Mouse (Mus musculus): Measurements from ENCODE around the gene Pi16. TPM values are rescaled to one million over a fixed set of nuclear protein-coding genes. Genes with fewer than 3 reads are reported as not detected.
A peak's percentile ranks its signal among the peaks of the same experiment; 100 is the strongest.

The Pi16 gene
- polyA plus RNA-seq, 1 experiment from 2014 or later = 0.84 TPM

DNA sequence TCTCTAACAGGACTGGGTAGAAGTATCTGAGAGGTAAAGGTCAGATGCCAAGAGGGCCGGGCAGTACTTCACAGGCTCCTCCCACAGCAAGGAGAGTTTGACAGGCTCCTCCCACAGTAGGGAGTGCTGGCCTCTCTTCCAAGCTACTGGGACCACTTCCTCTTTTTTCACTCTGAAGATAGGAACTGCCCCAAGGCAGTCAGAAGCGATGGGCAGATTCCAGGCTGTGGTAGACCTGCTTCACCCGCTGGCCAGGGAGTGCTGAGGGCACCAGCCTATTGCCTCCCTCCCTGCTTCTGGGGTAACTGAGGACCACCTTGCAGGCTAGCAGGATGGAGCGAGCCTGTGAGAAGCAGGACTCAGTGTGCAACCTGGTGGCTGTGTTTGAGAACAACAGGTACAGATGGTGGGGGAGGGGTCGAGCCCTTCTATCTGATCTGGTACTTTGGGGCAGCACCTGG, 43.3 kb downstream of the Pi16 start, which contains the start of gene Fgd2:
TSS of gene Fgd2 (plus strand) at position 154 of the 461 bp plus-strand sequence.
- no peak within 1 kb of the TSS for H3K4me3 ChIP-seq (replicated peaks; ENCODE audit: low read length)
- H3K4me1 ChIP-seq (replicated peaks; ENCODE audit: control insufficient read depth, insufficient read depth, low read length) = peaks cover 19% of the 10 kb centered on the region
- H3K4me2 ChIP-seq (replicated peaks) = no peak within 1 kb of the TSS
- DNase-seq (ENCODE audit: low spot score) (no peak), ATAC-seq (ENCODE audit: low FRiP score) (no peak)
- no peaks in the 10 kb centered on the region for H3K36me3 ChIP-seq (replicated peaks; ENCODE audit: control insufficient read depth, insufficient read depth)
- WGBS = 26% methylated on average over 5 of the region's 5 CpGs
- H3K9me3 ChIP-seq (ENCODE audit: control insufficient read depth, low read length) = no peaks in the 10 kb centered on the region
- no peak within 1 kb of the TSS for H3K27ac ChIP-seq
- H3K9ac ChIP-seq = no peak within 1 kb of the TSS
- H3K27me3 ChIP-seq (ENCODE audit: control insufficient read depth, insufficient read depth, low read length) = no peaks in the 10 kb centered on the region

DNA sequence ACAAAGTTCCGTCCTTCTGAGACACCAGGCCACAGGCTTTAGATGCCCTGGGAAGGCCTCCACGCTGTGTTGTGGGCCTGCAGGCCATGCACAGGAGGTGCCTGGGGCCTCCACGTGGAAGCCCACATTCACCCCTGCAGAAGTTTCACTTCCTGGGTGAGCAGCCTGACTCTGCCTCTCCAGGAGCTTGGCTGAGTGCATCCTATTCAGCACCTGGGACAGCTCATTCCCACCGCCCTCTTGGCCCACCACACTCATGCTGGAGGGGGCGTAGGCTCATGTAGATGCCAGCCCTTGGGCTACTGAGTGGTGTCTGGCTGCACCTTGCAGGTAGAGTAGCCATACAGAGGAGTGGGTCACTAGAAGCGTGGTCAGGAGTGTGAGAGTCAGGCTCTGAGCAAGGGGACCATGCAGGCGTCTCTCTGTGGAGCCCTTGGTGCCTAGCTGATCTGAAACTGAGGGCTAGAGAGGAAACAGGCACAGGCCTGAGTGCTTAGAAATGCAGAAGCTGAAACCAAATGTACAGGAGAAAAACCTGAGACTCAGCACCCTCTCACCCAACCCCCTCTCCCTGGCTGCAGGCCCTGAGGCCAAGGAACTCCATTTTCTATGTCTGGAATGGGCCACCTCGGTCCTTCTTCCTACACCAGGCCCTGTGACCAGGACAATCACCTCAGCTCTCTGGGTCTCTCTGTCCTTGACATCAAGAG, 44.7 kb downstream of the Pi16 start:
- H3K9ac ChIP-seq = no peak overlapping the region
- DNase-seq (ENCODE audit: low spot score) = no peak
- H3K27me3 ChIP-seq (ENCODE audit: control insufficient read depth, insufficient read depth, low read length) = no peaks in the 10 kb centered on the region
- H3K36me3 ChIP-seq (replicated peaks; ENCODE audit: control insufficient read depth, insufficient read depth) = no peaks in the 10 kb centered on the region
- ATAC-seq (ENCODE audit: low FRiP score) = no peak
- WGBS = 59% methylated on average over 8 of the region's 8 CpGs
- peaks cover 5% of the 10 kb centered on the region; the same call in 1 of the 2 replicates for H3K4me1 ChIP-seq (replicated peaks; ENCODE audit: control insufficient read depth, insufficient read depth, low read length)
- H3K9me3 ChIP-seq (ENCODE audit: control insufficient read depth, low read length) = no peaks in the 10 kb centered on the region
- no peak overlapping the region for H3K27ac ChIP-seq
- no peak overlapping the region for H3K4me2 ChIP-seq (replicated peaks)
- H3K4me3 ChIP-seq (replicated peaks; ENCODE audit: low read length) = no peak overlapping the region

DNA sequence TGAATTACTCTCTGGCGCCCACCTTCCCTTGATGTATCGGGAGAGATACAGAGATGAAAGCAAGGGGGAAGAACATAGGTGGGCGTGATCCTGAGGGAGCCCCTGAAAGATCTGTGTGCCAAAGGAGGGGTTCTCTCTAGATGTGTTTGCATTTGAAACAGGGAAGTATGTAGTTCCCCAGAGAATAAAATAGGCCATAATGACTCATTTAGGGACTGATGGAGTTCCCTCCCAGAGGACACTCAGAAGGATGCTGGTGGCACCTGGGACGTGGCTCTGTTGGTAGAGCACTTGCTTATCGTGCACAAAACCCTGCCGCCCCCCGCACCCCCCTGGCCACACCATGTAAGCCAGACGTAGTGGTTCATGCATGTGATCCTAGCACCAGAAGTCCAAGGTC, 45.6 kb downstream of the Pi16 start:
- Histone ChIP-seq H3K27ac (no peak overlapping the region), H3K36me3 (replicated peaks; ENCODE audit: control insufficient read depth, insufficient read depth) (no peaks in the 10 kb centered on the region), H3K27me3 (ENCODE audit: control insufficient read depth, insufficient read depth, low read length) (no peaks in the 10 kb centered on the region), H3K4me1 (replicated peaks; ENCODE audit: control insufficient read depth, insufficient read depth, low read length) (no peaks in the 10 kb centered on the region), H3K9me3 (ENCODE audit: control insufficient read depth, low read length) (no peaks in the 10 kb centered on the region), H3K4me3 (replicated peaks; ENCODE audit: low read length) (no peak overlapping the region), H3K4me2 (replicated peaks) (no peak overlapping the region), H3K9ac (no peak overlapping the region)
- ATAC-seq (ENCODE audit: low FRiP score) = no peak
- no peak for DNase-seq (ENCODE audit: low spot score)
- WGBS = 82% methylated on average over 8 of the region's 8 CpGs

DNA sequence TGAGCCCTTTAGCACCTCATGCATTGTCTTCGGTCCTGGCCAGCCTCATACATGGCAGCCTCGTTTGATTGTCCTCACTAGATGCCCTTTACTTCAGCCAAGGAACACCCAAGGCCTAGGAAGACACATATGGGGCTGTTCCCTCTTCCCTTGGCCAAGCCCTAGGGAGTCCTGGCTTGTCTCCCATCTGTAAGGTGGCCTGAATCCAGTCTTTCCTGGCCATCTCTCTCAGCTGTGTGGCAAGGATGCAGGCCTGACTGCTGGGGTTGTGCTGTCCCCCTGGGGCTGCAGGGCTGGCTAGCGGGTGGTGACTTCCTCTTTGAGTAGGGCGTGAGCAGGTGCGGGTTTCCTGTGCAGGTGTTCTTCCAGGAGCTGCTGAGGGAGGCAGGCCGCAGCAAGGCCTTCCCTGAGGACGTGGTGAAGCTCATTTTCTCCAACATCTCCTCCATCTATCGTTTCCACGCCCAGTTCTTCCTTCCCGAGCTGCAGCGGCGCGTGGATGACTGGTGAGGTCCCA, 47.7 kb downstream of the Pi16 start:
- DNase-seq (ENCODE audit: low spot score) (no peak), ATAC-seq (ENCODE audit: low FRiP score) (no peak)
- 93% methylated on average over 13 of the region's 13 CpGs for WGBS

DNA sequence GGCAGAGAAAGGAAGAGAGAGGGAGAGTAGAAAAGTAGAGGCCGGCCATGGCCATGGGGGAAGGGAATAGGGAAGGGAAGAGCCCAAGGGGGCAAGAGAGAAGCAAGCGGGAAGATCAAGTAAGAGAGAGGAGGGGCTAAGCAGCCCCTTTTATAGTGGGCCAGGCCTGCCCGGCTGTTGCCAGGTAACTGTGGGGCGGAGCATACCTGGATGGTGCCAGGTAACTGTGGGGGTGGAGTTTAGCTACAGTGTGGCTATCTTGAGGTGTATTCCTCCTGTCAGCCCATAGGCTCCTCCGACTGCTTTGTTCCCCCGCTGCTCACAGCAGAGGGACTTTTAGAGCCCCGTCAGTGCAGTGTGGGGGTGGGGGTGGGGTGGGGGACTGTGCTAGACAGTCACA, 51.2 kb downstream of the Pi16 start:
- no peak overlapping the region for H3K4me2 ChIP-seq (replicated peaks)
- no peaks in the 10 kb centered on the region for H3K9me3 ChIP-seq (ENCODE audit: control insufficient read depth, low read length)
- no peak overlapping the region for H3K9ac ChIP-seq
- H3K4me3 ChIP-seq (replicated peaks; ENCODE audit: low read length) = no peak overlapping the region
- DNase-seq (ENCODE audit: low spot score) (no peak), ATAC-seq (ENCODE audit: low FRiP score) (no peak)
- no peak overlapping the region for H3K27ac ChIP-seq
- 17% methylated on average over 6 of the region's 7 CpGs for WGBS
- H3K27me3 ChIP-seq (ENCODE audit: control insufficient read depth, insufficient read depth, low read length) = no peaks in the 10 kb centered on the region
- no peaks in the 10 kb centered on the region for H3K36me3 ChIP-seq (replicated peaks; ENCODE audit: control insufficient read depth, insufficient read depth)
- H3K4me1 ChIP-seq (replicated peaks; ENCODE audit: control insufficient read depth, insufficient read depth, low read length) = no peaks in the 10 kb centered on the region; the same call in 1 of the 2 replicates

More for the DNA sequence above, 47.7 kb downstream of the Pi16 start:
- Histone ChIP-seq H3K9ac (no peak overlapping the region), H3K4me3 (replicated peaks; ENCODE audit: low read length) (no peak overlapping the region), H3K9me3 (ENCODE audit: control insufficient read depth, low read length) (no peaks in the 10 kb centered on the region), H3K36me3 (replicated peaks; ENCODE audit: control insufficient read depth, insufficient read depth) (no peaks in the 10 kb centered on the region), H3K27ac (no peak overlapping the region), H3K4me2 (replicated peaks) (no peak overlapping the region), H3K4me1 (replicated peaks; ENCODE audit: control insufficient read depth, insufficient read depth, low read length) (no peaks in the 10 kb centered on the region), H3K27me3 (ENCODE audit: control insufficient read depth, insufficient read depth, low read length) (no peaks in the 10 kb centered on the region)

DNA sequence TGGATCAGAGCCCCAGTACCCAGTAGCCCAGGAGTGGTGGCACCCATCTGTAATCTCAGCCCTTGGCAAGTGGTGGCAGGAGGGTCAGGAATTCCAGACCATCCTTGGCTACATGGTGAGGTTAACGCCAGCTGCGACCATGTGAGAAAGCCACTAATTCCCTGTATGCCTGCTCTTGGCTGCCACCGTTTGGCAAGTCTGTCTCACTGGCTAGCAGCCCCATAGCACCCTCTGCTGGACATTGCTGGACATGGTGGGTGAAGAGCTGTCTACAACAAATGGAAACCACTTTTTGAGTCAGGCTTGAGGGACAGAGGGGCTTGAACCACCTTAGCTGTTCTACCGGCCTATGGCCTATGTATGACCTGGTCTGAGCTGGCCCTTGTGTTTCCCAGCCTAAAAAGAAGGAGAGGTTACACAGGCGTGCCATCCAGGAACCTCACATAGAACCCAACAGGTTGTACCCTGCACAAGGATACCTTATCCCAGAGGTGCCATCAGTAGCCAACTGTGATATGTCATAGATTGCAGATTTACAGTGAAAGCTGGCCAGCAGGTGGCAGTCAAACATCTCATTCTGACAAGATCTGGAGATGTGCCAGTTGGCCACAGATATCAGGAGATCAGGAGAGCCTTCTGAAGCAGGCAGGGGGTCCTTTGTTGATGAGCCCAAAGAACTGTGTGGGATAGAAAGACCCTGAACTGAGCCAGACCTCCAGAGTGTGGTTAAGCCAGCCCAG, 53.7 kb downstream of the Pi16 start:
- Histone ChIP-seq H3K27me3 (ENCODE audit: control insufficient read depth, insufficient read depth, low read length) (no peaks in the 10 kb centered on the region), H3K4me1 (replicated peaks; ENCODE audit: control insufficient read depth, insufficient read depth, low read length) (no peaks in the 10 kb centered on the region; the same call in 1 of the 2 replicates), H3K4me2 (replicated peaks) (peak overlapping the region; percentile 18; the same call in 1 of the 2 replicates), H3K9ac (0 out of 2 replicates have a peak overlapping the region, but pooled peaks have one; percentile 18), H3K36me3 (replicated peaks; ENCODE audit: control insufficient read depth, insufficient read depth) (no peaks in the 10 kb centered on the region), H3K9me3 (ENCODE audit: control insufficient read depth, low read length) (no peaks in the 10 kb centered on the region), H3K27ac (no peak overlapping the region), H3K4me3 (replicated peaks; ENCODE audit: low read length) (no peak overlapping the region)
- peak; percentile 93 for DNase-seq (ENCODE audit: low spot score)
- ATAC-seq (ENCODE audit: low FRiP score) = peak; percentile 61
- 6% methylated on average over 5 of the region's 5 CpGs for WGBS

DNA sequence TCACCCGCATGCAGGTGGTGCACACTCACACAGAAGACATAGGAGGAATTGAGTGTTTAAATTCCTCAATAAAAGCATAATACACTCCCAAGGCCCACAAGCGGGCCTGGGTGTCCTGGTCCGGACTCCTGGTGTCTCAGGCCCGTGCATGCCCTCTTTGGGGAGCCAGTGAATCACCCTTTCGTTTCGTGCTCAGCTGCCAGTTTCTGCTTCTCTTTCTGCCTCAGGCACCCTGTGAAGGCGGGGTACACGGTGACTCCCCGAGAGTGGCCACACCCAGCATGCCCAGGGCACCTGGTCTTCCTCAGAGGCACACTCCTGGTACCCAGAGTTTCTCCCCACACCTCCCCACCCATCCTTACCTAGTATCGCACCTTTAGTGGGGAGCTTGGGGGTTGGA, 58.4 kb downstream of the Pi16 start:
- Histone ChIP-seq H3K27ac (no peak overlapping the region), H3K4me1 (replicated peaks; ENCODE audit: control insufficient read depth, insufficient read depth, low read length) (no peaks in the 10 kb centered on the region; the same call in 1 of the 2 replicates), H3K36me3 (replicated peaks; ENCODE audit: control insufficient read depth, insufficient read depth) (no peaks in the 10 kb centered on the region), H3K4me2 (replicated peaks) (no peak overlapping the region), H3K9ac (no peak overlapping the region), H3K4me3 (replicated peaks; ENCODE audit: low read length) (no peak overlapping the region), H3K9me3 (ENCODE audit: control insufficient read depth, low read length) (no peaks in the 10 kb centered on the region), H3K27me3 (ENCODE audit: control insufficient read depth, insufficient read depth, low read length) (no peaks in the 10 kb centered on the region)
- ATAC-seq (ENCODE audit: low FRiP score) = no peak
- 83% methylated on average over 10 of the region's 10 CpGs for WGBS
- no peak for DNase-seq (ENCODE audit: low spot score)

DNA sequence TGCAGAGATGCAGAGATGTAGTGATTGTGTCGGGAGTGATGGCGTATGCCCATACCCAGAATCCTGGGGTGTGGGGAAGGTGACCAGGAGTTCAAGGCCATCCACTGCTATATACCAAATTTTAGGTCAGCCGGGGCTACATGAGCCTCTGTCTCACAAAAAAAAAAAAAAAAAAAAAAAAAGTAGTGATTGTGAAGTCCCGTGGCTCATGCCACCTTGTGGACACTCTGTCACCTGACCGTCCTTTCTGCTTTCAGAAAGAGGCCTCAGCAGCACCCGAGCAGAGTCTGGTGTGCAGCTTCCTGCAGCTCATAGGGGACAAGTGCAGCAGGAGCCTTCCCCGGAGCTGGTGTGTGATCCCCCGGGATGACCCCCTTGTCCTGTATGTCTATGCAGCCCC, 60.6 kb downstream of the Pi16 start:
- WGBS = 73% methylated on average over 8 of the region's 8 CpGs
- no peak overlapping the region for H3K4me2 ChIP-seq (replicated peaks)
- no peak overlapping the region for H3K9ac ChIP-seq
- no peaks in the 10 kb centered on the region for H3K36me3 ChIP-seq (replicated peaks; ENCODE audit: control insufficient read depth, insufficient read depth)
- ATAC-seq (ENCODE audit: low FRiP score) = no peak
- no peaks in the 10 kb centered on the region for H3K27me3 ChIP-seq (ENCODE audit: control insufficient read depth, insufficient read depth, low read length)
- no peaks in the 10 kb centered on the region for H3K4me1 ChIP-seq (replicated peaks; ENCODE audit: control insufficient read depth, insufficient read depth, low read length)
- H3K9me3 ChIP-seq (ENCODE audit: control insufficient read depth, low read length) = no peaks in the 10 kb centered on the region
- no peak overlapping the region for H3K4me3 ChIP-seq (replicated peaks; ENCODE audit: low read length)
- DNase-seq (ENCODE audit: low spot score) = no peak
- H3K27ac ChIP-seq = no peak overlapping the region
